In the genomic region with DNA sequence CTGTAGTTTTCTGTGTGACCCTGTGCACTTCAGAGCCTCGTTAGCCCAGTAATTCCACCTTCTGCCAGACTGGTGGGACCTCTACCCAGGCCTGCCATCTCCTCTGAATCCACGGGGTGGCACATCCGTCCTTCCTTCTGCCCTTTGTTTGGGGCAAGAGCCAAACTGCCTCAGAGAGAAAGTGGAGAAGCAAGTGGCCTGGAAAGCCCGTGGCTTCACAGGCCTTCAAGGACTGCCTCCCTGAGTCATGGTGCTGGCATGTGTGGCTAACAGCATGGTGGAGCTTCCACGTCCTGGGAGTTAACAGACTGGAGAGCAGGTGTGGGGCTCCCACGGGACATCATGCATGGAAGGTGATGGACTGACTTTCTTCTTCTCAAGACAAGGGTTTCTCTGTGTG, we compare ENCODE assay signal across 10 mouse cellular contexts. TPM values are rescaled to one million over a fixed set of nuclear protein-coding genes. Genes with fewer than 3 reads are reported as not detected.
A peak's percentile ranks its signal among the peaks of the same experiment; 100 is the strongest.
DNase-seq lines count a peak whose midpoint lies in the region; ATAC-seq and TF ChIP-seq lines count a peak whose summit lies in the region.
"Had no signal": no experiment of that assay in that cellular context is flagged by ENCODE, and none has a peak within 500 bp of the region (broad histone marks: within the 10 kb centered on the region; RNA-seq: fewer than 3 reads in every experiment).

No protein-coding gene starts in this region.

- WGBS in intestine, embryonic 16.5 days = 62% methylated on average over 6 of the region's 6 CpGs

- peak; percentile 37; the same call in 1 of the 2 replicates for TF ChIP-seq CTCF in testis, adult 2 months (IDR thresholded peaks at IDR 0.05; ENCODE audit: control insufficient read depth, insufficient read depth, insufficient replicate concordance, low read depth, low read length)

- TF ChIP-seq POLR2A in testis, adult 2 months (IDR thresholded peaks at IDR 0.05; ENCODE audit: control insufficient read depth, low read depth, low read length) = no peak

- H3K27me3 ChIP-seq in testis, adult 2 months (ENCODE audit: control insufficient read depth, insufficient read depth, low read length) = no peaks in the 10 kb centered on the region
- no peaks in the 10 kb centered on the region for H3K27me3 ChIP-seq in intestine, embryonic 16.5 days (replicated peaks; ENCODE audit: control insufficient read depth, insufficient read depth, low read length)
- H3K27me3 ChIP-seq: CH12.LX; limb, embryonic 12.5 days had no signal

- no peak for ATAC-seq in intestine, embryonic 16.5 days

- H3K4me3 ChIP-seq in testis, adult 2 months (ENCODE audit: control insufficient read depth, low read depth, low read length) = no peak overlapping the region
- no peak overlapping the region for H3K4me3 ChIP-seq in intestine, embryonic 16.5 days (ENCODE audit: low read length)
- H3K4me3 ChIP-seq: limb, embryonic 12.5 days had no signal

- no peaks in the 10 kb centered on the region for H3K9me3 ChIP-seq in intestine, embryonic 16.5 days (ENCODE audit: control insufficient read depth, low read length)
- H3K9me3 ChIP-seq: limb, embryonic 12.5 days had no signal

- H3K9ac ChIP-seq in intestine, embryonic 16.5 days (ENCODE audit: low read depth, low read length) = no peak overlapping the region
- H3K9ac ChIP-seq: limb, embryonic 12.5 days had no signal

- DNase-seq in cerebellum, adult 9-10 months = peak; percentile 69
- DNase-seq in cerebellum, adult 11-12 months = no peak
- no peak for DNase-seq in testis, postnatal 14 days (ENCODE audit: low spot score)
- no peak for DNase-seq in thymus, postnatal 0 days (ENCODE audit: low spot score)
- no peak for DNase-seq in spleen, adult 12 weeks (ENCODE audit: low spot score)
- DNase-seq in left cerebral cortex, adult 18-20 months (ENCODE audit: low spot score in 2 of 2) = no peak

- peaks cover 3% of the 10 kb centered on the region; the same call in 1 of the 2 replicates for H3K4me1 ChIP-seq in testis, adult 2 months (ENCODE audit: control insufficient read depth, insufficient read depth, low read length)
- peaks cover 30% of the 10 kb centered on the region for H3K4me1 ChIP-seq in intestine, embryonic 16.5 days (ENCODE audit: control insufficient read depth, insufficient read depth, low read length)

- no peak overlapping the region; the same call in 1 of the 2 replicates for H3K27ac ChIP-seq in testis, adult 2 months (ENCODE audit: control insufficient read depth, insufficient read depth, low read depth, low read length)
- H3K27ac ChIP-seq in intestine, embryonic 16.5 days (ENCODE audit: low read length) = peak overlapping the region; percentile 94

- no peaks in the 10 kb centered on the region for H3K36me3 ChIP-seq in testis, adult 2 months (ENCODE audit: control insufficient read depth, insufficient read depth, low read length)
- peaks cover 31% of the 10 kb centered on the region for H3K36me3 ChIP-seq in intestine, embryonic 16.5 days (ENCODE audit: control insufficient read depth, insufficient read depth, low read length)

- H3K4me2 ChIP-seq in intestine, embryonic 16.5 days (ENCODE audit: low read depth, low read length) = no peak overlapping the region
- H3K4me2 ChIP-seq: limb, embryonic 12.5 days had no signal

RNA-seq across cellular contexts. Expression of a gene that starts 8.8 kb away (rescaled TPM):
- polyA plus RNA-seq in testis, adult 2 months (2012; rRNA removed) = 16.5 and 17.1 TPM in 2 replicates
- polyA plus RNA-seq in intestine, embryonic 16.5 days (2015; fragmentation: Nextera tagmentation; extraction: Ambion mirVana) = 85.5 and 106 TPM in 2 replicates
- polyA plus RNA-seq in thymus, postnatal 0 days (2015; fragmentation: Nextera tagmentation; extraction: Ambion mirVana) = 136 and 144 TPM in 2 replicates
- 1 to 10 TPM; 3.1 to 5.0 TPM for total RNA-seq in left cerebral cortex, adult 18-20 months (2021)

RNA-seq across cellular contexts. Expression of a gene that starts 28.1 kb away (rescaled TPM):
- 2.9 TPM in 2 replicates for polyA plus RNA-seq in testis, adult 2 months (2012; rRNA removed)
- polyA plus RNA-seq in intestine, embryonic 16.5 days (2015; fragmentation: Nextera tagmentation; extraction: Ambion mirVana) = 86.7 and 88.2 TPM in 2 replicates
- 16.9 and 21.8 TPM in 2 replicates for polyA plus RNA-seq in thymus, postnatal 0 days (2015; fragmentation: Nextera tagmentation; extraction: Ambion mirVana)
- total RNA-seq in left cerebral cortex, adult 18-20 months (2021) = 10 to 100 TPM; 16.2 to 27.7 TPM

RNA-seq across cellular contexts. Expression of a gene that starts 47.2 kb away (rescaled TPM):
- polyA plus RNA-seq in testis, adult 2 months (2012; rRNA removed) = 6.7 and 6.9 TPM in 2 replicates
- 9.7 and 9.9 TPM in 2 replicates for polyA plus RNA-seq in intestine, embryonic 16.5 days (2015; fragmentation: Nextera tagmentation; extraction: Ambion mirVana)
- 1.8 and 2.0 TPM in 2 replicates for polyA plus RNA-seq in thymus, postnatal 0 days (2015; fragmentation: Nextera tagmentation; extraction: Ambion mirVana)
- 1 to 10 TPM; 8.4 to 9.1 TPM for total RNA-seq in left cerebral cortex, adult 18-20 months (2021)
